Comparison of ENCODE assay signal across 11 mouse cellular contexts in genomic region chr6:49055256-49055733, GRCm38 (mm10). TPM values are rescaled to one million over a fixed set of nuclear protein-coding genes. Genes with fewer than 3 reads are reported as not detected.
DNase-seq lines count a peak whose midpoint lies in the region; ATAC-seq and TF ChIP-seq lines count a peak whose summit lies in the region.
"Had no signal": no experiment of that assay in that cellular context is flagged by ENCODE, and none has a peak within 500 bp of the region (broad histone marks: within the 10 kb centered on the region; RNA-seq: fewer than 3 reads in every experiment).

No protein-coding gene starts in this region.

- ATAC-seq in hindbrain, embryonic 12.5 days (ENCODE audit: low FRiP score), result peak; percentile 46
- peak; percentile 83 for ATAC-seq in midbrain, embryonic 16.5 days

- no peaks in the 10 kb centered on the region for H3K36me3 ChIP-seq in hindbrain, embryonic 12.5 days
- H3K36me3 ChIP-seq in midbrain, embryonic 16.5 days (ENCODE audit: control insufficient read depth, insufficient read depth, low read length), result no peaks in the 10 kb centered on the region
- H3K36me3 ChIP-seq: G1E had no signal

- intact Hi-C loops in gastrocnemius, adult 2 months (cut with DNase I), result loop anchor here (5.0 to 10.0 kb wide), 3 partner anchors 87 to 340 kb away; partner anchors contain the start of gene Stk31

- no peak overlapping the region for H3K4me3 ChIP-seq in hindbrain, embryonic 12.5 days
- no peak overlapping the region for H3K4me3 ChIP-seq in midbrain, embryonic 16.5 days (ENCODE audit: low read depth, low read length)
- no peak overlapping the region for H3K4me3 ChIP-seq in gastrocnemius, adult 2 months

- no peaks in the 10 kb centered on the region for H3K9me3 ChIP-seq in hindbrain, embryonic 12.5 days (replicated peaks)
- H3K9me3 ChIP-seq in midbrain, embryonic 16.5 days (replicated peaks; ENCODE audit: control insufficient read depth, low read length, poor library complexity, severe bottlenecking), result no peaks in the 10 kb centered on the region

- H3K4me2 ChIP-seq in hindbrain, embryonic 12.5 days (replicated peaks), result no peak overlapping the region
- peak overlapping the region; percentile 32; the same call in 1 of the 2 replicates for H3K4me2 ChIP-seq in midbrain, embryonic 16.5 days (ENCODE audit: low read length)

- peaks cover 8% of the 10 kb centered on the region for H3K4me1 ChIP-seq in hindbrain, embryonic 12.5 days
- peaks cover 12% of the 10 kb centered on the region for H3K4me1 ChIP-seq in midbrain, embryonic 16.5 days (ENCODE audit: control insufficient read depth, insufficient read depth, low read length)

- H3K27ac ChIP-seq in hindbrain, embryonic 12.5 days, result peak overlapping the region; percentile 58
- peak overlapping the region; percentile 50 for H3K27ac ChIP-seq in midbrain, embryonic 16.5 days (ENCODE audit: low read length)
- H3K27ac ChIP-seq in gastrocnemius, adult 2 months, result no peak overlapping the region

- no peak for TF ChIP-seq CTCF in gastrocnemius, adult 2 months (IDR thresholded peaks at IDR 0.05)

- 0 out of 2 replicates have a peak overlapping the region, but pooled peaks have one; percentile 5 for H3K9ac ChIP-seq in hindbrain, embryonic 12.5 days
- H3K9ac ChIP-seq in midbrain, embryonic 16.5 days (ENCODE audit: low read depth, low read length), result peak overlapping the region; percentile 26; the same call in 1 of the 2 replicates

- peak; percentile 53 for DNase-seq in brain, adult 2 months (ENCODE audit: low read depth, low spot score)
- peak; percentile 67 for DNase-seq in embryo, embryonic 9.5 days (ENCODE audit: extremely low spot score)
- DNase-seq in gastrocnemius, adult 2 months, result no peak
- no peak for DNase-seq in testis, postnatal 10 days (ENCODE audit: low spot score)
- DNase-seq in cerebellum, adult 9-11 months, result no peak
- DNase-seq: adrenal gland, postnatal 25 days; cerebellum, postnatal 10 days; heart, postnatal 36 days had no signal

- WGBS in hindbrain, embryonic 12.5 days, result 2% methylated on average over 7 of the region's 7 CpGs
- 2% methylated on average over 7 of the region's 7 CpGs for WGBS in midbrain, embryonic 16.5 days

- no peaks in the 10 kb centered on the region for H3K27me3 ChIP-seq in hindbrain, embryonic 12.5 days
- H3K27me3 ChIP-seq in midbrain, embryonic 16.5 days (ENCODE audit: control insufficient read depth, insufficient read depth, low read depth, low read length), result no peaks in the 10 kb centered on the region

RNA-seq across cellular contexts. Expression of gene Malsu1, which starts 18.3 kb away (rescaled TPM):
- 63.6 and 67.7 TPM in 2 replicates for polyA plus RNA-seq in hindbrain, embryonic 12.5 days (2016; fragmentation: Nextera tagmentation; extraction: Ambion mirVana)
- 61.6 and 69.4 TPM in 2 replicates for polyA plus RNA-seq in midbrain, embryonic 16.5 days (2015; fragmentation: Nextera tagmentation; extraction: Ambion mirVana)
- 10 to 100 TPM; 45.6 to 51.4 TPM for total RNA-seq in gastrocnemius, adult 2 months (2021)

RNA-seq across cellular contexts. Expression of gene Gpnmb, which starts 18.9 kb away (rescaled TPM):
- 0.31 and 0.65 TPM in 2 replicates for polyA plus RNA-seq in hindbrain, embryonic 12.5 days (2016; fragmentation: Nextera tagmentation; extraction: Ambion mirVana)
- 0.63 and 0.70 TPM in 2 replicates for polyA plus RNA-seq in midbrain, embryonic 16.5 days (2015; fragmentation: Nextera tagmentation; extraction: Ambion mirVana)
- total RNA-seq in gastrocnemius, adult 2 months (2021), result 1 to 10 TPM in 1 of 2 experiments, under 1 TPM in 1; 0.71 to 4.0 TPM

Comparison
In these comparisons a context has a peak if more than half of its experiments do, and no peak if none do; other contexts are left out.
1. DNase-seq: peak in brain, adult 2 months (single experiment) and embryo, embryonic 9.5 days (single experiment); none in gastrocnemius, adult 2 months (single experiment), testis, postnatal 10 days (single experiment) and cerebellum, adult 9-11 months (single experiment).